Mouse (Mus musculus): ENCODE data around the gene Olfr98. TPM values are rescaled to one million over a fixed set of nuclear protein-coding genes. Genes with fewer than 3 reads are reported as not detected.

Gene Olfr98
- total and polyA plus RNA-seq, 3 experiments, result not detected

DNA sequence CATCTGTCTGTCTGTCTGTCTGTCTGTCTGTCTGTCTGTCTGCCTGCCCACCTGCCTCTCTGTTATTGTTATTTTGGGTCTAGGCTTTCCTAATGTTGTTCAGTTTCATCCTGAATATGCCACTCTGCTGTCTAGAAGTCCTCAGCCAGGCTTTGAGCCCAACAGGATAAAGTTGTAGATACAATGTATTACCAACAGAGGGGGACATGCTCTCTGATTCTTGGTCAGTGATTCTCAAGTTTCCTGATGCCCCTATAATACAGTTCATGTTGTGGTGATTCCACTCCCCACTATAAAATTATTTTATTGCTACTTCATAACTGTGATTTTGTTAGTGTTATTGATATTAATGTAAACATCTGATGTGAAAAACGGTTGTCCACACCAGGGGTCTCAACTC is 41.7 kb downstream of the Olfr98 start:
- H3K4me3 ChIP-seq (ENCODE audit: control insufficient read depth in 1 of 2, insufficient read depth in 1 of 2, low read depth in 2 of 2, low read length in 2 of 2), result no peak overlapping the region
- no peaks in the 10 kb centered on the region for H3K9me3 ChIP-seq (replicated peaks; ENCODE audit: insufficient read depth, low read length)
- no peak overlapping the region for H3K27ac ChIP-seq (ENCODE audit: control insufficient read depth, low read depth, low read length)
- no peaks in the 10 kb centered on the region for H3K4me1 ChIP-seq (ENCODE audit: control insufficient read depth in 1 of 2, insufficient read depth in 2 of 2, low read length in 2 of 2)
- no peaks in the 10 kb centered on the region for H3K27me3 ChIP-seq (ENCODE audit: control insufficient read depth in 1 of 2, insufficient read depth in 2 of 2, low read length in 2 of 2)
- no peak overlapping the region for H3K9ac ChIP-seq (ENCODE audit: control insufficient read depth, low read depth, low read length, poor library complexity, severe bottlenecking)
- no peaks in the 10 kb centered on the region for H3K79me2 ChIP-seq (ENCODE audit: control insufficient read depth, insufficient read depth, low read length, poor library complexity)
- peak; percentile 24 for TF ChIP-seq RAD21 (IDR thresholded peaks at IDR 0.05; ENCODE audit: low read depth, low read length)
- no peak for TF ChIP-seq MEF2A (IDR thresholded peaks at IDR 0.05; ENCODE audit: extremely low read depth, insufficient replicate concordance, low read depth, low read length, poor library complexity, severe bottlenecking)
- peak in 1 of 3 experiments; percentile 34; a peak in 2 of 6 replicates for TF ChIP-seq CTCF (IDR thresholded peaks at IDR 0.05 in 2 of 3, conservative IDR thresholded peaks at IDR 0.05 in 1 of 3; ENCODE audit: control insufficient read depth in 1 of 3, insufficient read depth in 1 of 3, low read depth in 2 of 3, low read length in 3 of 3, poor library complexity in 1 of 3, severe bottlenecking in 1 of 3)
- TF ChIP-seq POLR2AphosphoS2 (IDR thresholded peaks at IDR 0.05; ENCODE audit: low read length), result no peak
- TF ChIP-seq ZC3H11A (IDR thresholded peaks at IDR 0.05; ENCODE audit: low read depth, low read length), result 0 out of 2 replicates have a peak, but pooled peaks have one; percentile 15
- peak; percentile 40 for TF ChIP-seq SMC3 (IDR thresholded peaks at IDR 0.05; ENCODE audit: low read depth, low read length)
- no peak for DNase-seq (ENCODE audit: low read depth, low spot score)
- H3K36me3 ChIP-seq (ENCODE audit: control insufficient read depth in 1 of 2, insufficient read depth in 2 of 2, low read length in 2 of 2), result no peaks in the 10 kb centered on the region

DNA sequence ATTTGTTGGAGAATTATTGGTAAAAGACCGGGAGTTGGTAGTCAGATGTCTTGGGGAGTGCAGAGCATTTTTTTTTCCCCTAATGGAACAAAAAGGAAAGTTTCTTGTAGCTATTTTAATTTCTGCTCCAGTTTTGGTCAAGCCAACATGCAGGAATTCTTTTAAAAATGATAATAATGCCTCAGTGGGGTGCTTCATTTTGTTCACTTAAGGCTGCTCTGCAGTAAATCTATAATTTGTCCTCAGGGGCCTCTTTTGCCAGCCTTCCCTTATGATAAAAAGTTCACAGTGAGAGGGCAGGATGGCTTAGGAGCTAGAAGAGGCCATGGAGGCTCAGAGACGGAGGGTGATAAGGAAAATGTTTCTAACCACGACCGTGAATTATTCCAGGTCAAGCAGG is 43.7 kb downstream of the Olfr98 start, which contains the start of gene Olfr96:
Gene Olfr96 (plus strand): TSS at position 301 of the 400 bp plus-strand sequence.
- no peak within 1 kb of the TSS for H3K4me3 ChIP-seq (ENCODE audit: control insufficient read depth in 1 of 2, insufficient read depth in 1 of 2, low read depth in 2 of 2, low read length in 2 of 2)
- H3K36me3 ChIP-seq (ENCODE audit: control insufficient read depth in 1 of 2, insufficient read depth in 2 of 2, low read length in 2 of 2), result no peaks in the 10 kb centered on the region
- no peaks in the 10 kb centered on the region for H3K79me2 ChIP-seq (ENCODE audit: control insufficient read depth, insufficient read depth, low read length, poor library complexity)
- no peak within 1 kb of the TSS for H3K9ac ChIP-seq (ENCODE audit: control insufficient read depth, low read depth, low read length, poor library complexity, severe bottlenecking)
- H3K9me3 ChIP-seq (replicated peaks; ENCODE audit: insufficient read depth, low read length), result no peaks in the 10 kb centered on the region
- no peak for DNase-seq (ENCODE audit: low read depth, low spot score)
- no peak within 1 kb of the TSS for H3K27ac ChIP-seq (ENCODE audit: control insufficient read depth, low read depth, low read length)
- TF ChIP-seq UBTF (IDR thresholded peaks at IDR 0.05; ENCODE audit: borderline replicate concordance, insufficient read depth, low read depth, low read length) (no peak), USF2 (IDR thresholded peaks at IDR 0.05; ENCODE audit: borderline replicate concordance in 1 of 2, insufficient read depth in 1 of 2, low read depth in 1 of 2, low read length in 2 of 2) (no peak), E2F4 (IDR thresholded peaks at IDR 0.05; ENCODE audit: borderline replicate concordance, low read depth, low read length) (no peak), KAT2A (conservative IDR thresholded peaks at IDR 0.05; ENCODE audit: low read depth, low read length) (no peak), MAFK (IDR thresholded peaks at IDR 0.05; ENCODE audit: borderline replicate concordance, low read depth, low read length) (no peak), GATA1 (IDR thresholded peaks at IDR 0.05; ENCODE audit: low read depth, low read length) (no peak), CHD2 (IDR thresholded peaks at IDR 0.05; ENCODE audit: low read length) (no peak), ZMIZ1 (IDR thresholded peaks at IDR 0.05; ENCODE audit: low read depth, low read length) (no peak)
- no peaks in the 10 kb centered on the region; a peak in 1 of 4 replicates for H3K27me3 ChIP-seq (ENCODE audit: control insufficient read depth in 1 of 2, insufficient read depth in 2 of 2, low read length in 2 of 2)
- no peaks in the 10 kb centered on the region for H3K4me1 ChIP-seq (ENCODE audit: control insufficient read depth in 1 of 2, insufficient read depth in 2 of 2, low read length in 2 of 2)

DNA sequence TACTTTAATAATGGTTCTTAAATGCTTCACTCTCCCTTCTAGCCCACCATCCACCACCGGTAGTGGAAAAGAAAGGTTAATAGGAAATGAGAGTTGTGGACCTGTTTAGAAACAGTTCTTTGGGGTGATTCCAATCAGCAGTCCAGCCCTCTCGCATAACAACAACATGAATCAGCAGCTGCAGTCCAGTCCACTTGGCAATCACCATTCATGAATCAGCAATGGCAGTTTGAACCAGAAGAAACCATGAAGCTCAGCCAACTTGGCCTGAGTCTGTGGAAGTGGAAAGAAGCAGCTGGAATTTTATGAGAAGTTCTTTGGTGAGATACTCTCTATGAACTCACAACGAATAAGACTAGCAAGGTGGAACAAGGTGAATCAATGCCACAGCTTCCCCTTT is 45.1 kb downstream of the Olfr98 start:
- Histone ChIP-seq H3K4me1 (ENCODE audit: control insufficient read depth in 1 of 2, insufficient read depth in 2 of 2, low read length in 2 of 2) (no peaks in the 10 kb centered on the region), H3K9me3 (replicated peaks; ENCODE audit: insufficient read depth, low read length) (no peaks in the 10 kb centered on the region), H3K4me3 (ENCODE audit: control insufficient read depth in 1 of 2, insufficient read depth in 1 of 2, low read depth in 2 of 2, low read length in 2 of 2) (no peak overlapping the region), H3K27me3 (ENCODE audit: control insufficient read depth in 1 of 2, insufficient read depth in 2 of 2, low read length in 2 of 2) (peaks cover 0 to 1% of the 10 kb centered on the region in 2 experiments; a peak in 2 of 4 replicates), H3K36me3 (ENCODE audit: control insufficient read depth in 1 of 2, insufficient read depth in 2 of 2, low read length in 2 of 2) (no peaks in the 10 kb centered on the region), H3K9ac (ENCODE audit: control insufficient read depth, low read depth, low read length, poor library complexity, severe bottlenecking) (no peak overlapping the region), H3K79me2 (ENCODE audit: control insufficient read depth, insufficient read depth, low read length, poor library complexity) (no peaks in the 10 kb centered on the region), H3K27ac (ENCODE audit: control insufficient read depth, low read depth, low read length) (no peak overlapping the region)
- TF ChIP-seq MYB (IDR thresholded peaks at IDR 0.05; ENCODE audit: low read depth, low read length) (no peak), ZC3H11A (IDR thresholded peaks at IDR 0.05; ENCODE audit: low read depth, low read length) (no peak), USF1 (IDR thresholded peaks at IDR 0.05; ENCODE audit: low read depth, low read length) (no peak), TAL1 (IDR thresholded peaks at IDR 0.05; ENCODE audit: low read length) (no peak), ZMIZ1 (IDR thresholded peaks at IDR 0.05; ENCODE audit: low read depth, low read length) (no peak), CHD2 (IDR thresholded peaks at IDR 0.05; ENCODE audit: low read length) (no peak)
- no peak for DNase-seq (ENCODE audit: low read depth, low spot score)
